Mouse (Mus musculus) gastrocnemius, postnatal 25 days (tissue): ENCODE data around the gene Syne4. TPM values are rescaled to one million over a fixed set of nuclear protein-coding genes. Genes with fewer than 3 reads are reported as not detected.
A peak's percentile ranks its signal among the peaks of the same experiment; 100 is the strongest.

Source experiments
- DNase-seq: peaks from one replicate; pipeline ENCODE4 v3.0.0; 2022
- total RNA-seq, 2 experiments: library from RNA; stranded (reverse); gene quantifications; 1 replicate in 1 of 2; 2 replicates in 1 of 2; pipeline ENCODE4 v1.2.3; 2021

Syne4 gene
- total RNA-seq, 2 experiments from 2014 or later, result 1.2 to 1.4 TPM

DNA sequence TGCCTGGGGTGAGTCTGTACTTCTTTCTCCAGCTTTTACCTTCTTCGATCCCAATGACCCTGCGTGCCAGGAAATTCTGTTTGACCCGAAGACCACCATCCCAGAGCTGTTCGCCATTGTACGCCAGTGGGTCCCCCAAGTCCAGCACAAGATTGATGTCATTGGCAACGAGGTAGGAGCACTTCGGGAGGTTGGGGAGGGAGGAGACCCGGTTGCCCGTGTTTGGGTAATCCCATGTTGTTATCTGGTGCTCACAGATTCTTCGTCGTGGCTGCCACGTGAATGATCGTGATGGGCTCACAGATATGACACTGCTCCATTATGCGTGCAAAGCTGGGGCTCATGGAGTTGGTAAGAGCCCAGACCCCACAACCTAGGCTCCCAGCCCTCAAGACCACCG, 17.8 kb upstream of the Syne4 start:
- DNase-seq, result no peak

DNA sequence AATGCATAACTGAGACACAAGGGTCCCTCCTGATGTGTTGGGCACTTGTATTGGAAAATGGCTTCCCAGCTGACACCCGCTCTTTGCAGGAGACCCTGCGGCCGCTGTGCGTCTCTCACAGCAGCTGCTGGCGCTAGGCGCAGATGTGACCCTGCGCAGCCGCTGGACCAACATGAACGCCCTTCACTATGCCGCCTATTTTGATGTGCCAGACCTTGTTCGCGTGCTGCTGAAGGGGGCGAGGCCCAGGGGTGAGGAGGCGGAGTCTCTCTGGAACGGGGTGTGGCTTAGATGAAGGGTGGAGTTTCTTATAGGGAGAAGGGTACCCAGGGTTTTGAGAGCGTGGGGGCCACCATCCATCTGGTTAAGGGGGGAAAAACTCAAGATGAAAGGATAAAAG, 17.3 kb upstream of the Syne4 start:
- DNase-seq, result no peak

DNA sequence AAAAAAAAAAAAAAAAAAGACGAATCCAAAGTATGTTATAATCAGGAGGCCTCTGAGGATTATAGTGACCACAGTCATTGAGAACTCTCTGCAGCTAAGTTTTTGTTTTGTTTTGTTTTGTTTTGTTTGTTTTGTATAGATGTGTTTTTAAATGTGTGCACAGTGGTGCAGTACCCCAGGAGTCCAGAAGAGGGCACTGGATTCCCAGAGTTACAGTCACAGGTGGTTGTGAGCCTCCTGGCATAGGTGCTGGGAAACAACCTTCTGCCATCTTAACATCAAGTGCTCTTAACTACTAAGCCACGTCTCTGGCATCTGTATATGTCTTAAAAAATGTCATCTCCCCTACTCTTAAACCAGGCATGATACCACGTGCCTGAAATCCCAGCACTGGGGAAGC, 13.7 kb upstream of the Syne4 start:
- DNase-seq, result no peak

DNA sequence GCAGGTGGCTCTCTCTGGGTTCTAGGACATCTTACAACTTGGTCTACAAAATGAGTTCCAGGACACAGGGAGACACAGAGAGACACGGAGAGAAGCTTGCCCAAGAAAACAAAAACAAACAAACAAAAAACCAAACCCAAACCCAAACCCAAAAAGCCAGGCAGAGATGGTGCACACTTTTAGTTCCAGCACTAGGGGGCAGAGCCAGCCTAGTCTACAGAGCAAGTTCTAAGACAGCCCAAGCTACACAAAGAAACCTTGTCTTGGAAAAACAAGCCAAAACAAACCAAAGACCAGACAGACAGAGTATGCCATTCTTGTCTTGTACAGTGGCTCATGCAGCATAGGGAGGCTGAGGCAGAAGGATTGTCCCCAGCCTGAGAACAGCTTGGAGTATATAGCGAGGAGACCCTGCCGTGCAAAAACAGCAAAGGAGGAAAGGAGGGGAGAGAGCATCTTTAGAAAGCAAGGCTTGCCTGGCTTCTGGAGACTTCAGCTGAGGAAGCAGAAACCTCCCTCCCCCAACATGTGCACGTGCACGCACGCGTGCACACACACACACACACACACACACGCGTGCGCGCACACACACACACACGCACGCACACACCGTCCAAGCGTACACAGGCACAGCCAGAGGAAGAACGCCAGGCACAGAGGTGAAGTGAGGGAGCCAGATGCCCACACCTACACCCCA, 8.4 kb upstream of the Syne4 start:
- DNase-seq, result no peak

DNA sequence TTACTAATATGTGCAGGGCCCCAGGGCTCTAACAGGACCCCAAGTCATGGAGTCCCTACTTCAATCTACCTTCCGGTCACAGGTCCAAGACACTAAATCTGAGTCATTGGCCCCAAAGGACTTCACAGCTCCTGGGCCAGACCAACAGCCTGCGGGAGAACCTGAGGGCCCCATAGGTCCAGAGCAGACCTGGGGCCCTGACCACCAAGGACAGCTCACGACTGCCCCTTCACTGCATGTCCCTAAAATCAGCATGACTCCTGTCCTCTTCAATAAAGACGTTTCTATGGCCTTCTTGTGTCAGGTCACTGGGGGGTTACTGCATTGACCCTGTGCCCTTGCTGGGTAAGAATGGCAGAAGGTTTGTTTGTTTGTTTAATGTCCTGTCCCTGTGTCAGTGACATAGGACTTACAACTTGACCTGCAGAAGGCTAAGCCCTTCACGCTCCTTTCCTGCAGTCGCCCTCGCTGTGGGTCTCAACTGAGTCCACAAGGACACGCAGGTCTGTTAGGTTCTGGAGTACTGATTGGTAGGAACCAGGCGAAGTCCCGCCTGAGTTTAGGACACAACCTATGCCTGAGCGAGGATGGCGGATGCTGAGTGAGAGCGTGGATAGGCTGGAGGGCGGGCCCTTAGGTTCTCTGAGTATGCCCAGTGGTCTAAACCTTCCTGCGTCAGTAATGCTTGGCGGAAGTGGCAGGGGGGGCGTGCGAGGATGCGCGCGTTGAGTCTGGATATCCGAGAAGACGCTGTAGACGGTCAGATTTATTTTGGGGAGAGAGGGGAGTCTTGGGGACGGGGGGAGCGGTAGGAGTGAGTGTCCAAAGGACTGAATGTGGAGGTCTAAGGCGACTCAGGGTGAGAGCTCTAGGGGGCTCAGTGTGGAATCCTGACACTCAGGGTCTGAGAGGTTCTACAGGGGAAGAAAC, 6.3 kb upstream of the Syne4 start, which contains the start of gene Alkbh6:
Gene Alkbh6 (plus strand): TSS at position 642 of the 930 bp plus-strand sequence.
- peak; percentile 95 for DNase-seq

DNA sequence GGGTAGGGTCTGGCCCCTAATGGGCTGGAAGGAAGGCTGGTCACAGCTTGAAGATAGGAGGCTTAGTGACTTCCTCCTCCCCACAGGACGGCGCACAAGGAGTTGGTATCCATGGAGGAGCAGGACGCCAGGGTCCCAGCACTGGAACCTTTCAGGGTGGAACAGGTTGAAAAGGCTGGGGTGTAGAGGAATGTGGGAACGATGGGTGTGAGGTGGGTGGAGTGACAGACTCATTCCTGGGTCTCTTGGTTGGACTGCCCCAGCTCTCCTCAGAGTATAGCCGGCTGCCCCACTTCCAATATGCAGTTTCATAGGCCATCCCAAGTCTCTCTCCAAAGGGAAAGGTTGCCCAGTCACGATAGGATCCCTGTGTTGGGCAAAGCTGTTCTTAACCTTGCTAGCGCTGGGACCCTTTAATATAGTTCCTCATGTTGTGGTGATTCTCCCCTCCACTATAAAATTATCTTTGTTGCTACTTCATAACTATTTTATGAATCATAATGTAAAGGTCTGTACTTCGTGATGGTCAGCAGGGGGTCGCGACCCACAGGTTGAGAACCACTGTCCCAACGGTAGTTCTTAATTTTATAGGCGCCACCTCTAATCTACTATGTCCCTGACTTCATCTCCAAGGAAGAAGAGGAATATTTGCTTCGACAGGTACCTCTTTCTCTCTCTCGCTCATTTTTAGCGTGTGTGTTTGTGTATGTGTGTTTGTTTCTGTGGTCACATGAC, 5.0 kb upstream of the Syne4 start:
- no peak for DNase-seq

DNA sequence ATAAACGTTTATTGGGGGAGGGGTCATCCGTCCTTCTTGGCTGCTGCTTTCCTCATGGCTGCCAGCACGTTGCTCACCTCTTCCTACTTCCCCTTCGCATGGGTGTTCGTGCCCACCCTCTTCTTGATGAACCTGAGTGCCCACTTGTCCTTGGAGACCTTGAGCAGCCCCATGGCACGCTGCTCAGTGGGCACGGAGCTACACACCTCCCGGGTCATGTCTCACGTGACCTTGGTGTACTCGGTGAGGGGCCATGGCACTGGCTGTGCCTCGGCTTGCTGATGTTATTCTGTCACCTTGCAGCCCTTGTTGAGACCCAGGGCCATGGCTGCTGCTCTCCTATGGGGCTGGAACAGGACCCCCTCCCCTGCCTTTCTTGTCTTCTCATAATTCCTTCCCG, 4.5 kb upstream of the Syne4 start:
- no peak for DNase-seq

DNA sequence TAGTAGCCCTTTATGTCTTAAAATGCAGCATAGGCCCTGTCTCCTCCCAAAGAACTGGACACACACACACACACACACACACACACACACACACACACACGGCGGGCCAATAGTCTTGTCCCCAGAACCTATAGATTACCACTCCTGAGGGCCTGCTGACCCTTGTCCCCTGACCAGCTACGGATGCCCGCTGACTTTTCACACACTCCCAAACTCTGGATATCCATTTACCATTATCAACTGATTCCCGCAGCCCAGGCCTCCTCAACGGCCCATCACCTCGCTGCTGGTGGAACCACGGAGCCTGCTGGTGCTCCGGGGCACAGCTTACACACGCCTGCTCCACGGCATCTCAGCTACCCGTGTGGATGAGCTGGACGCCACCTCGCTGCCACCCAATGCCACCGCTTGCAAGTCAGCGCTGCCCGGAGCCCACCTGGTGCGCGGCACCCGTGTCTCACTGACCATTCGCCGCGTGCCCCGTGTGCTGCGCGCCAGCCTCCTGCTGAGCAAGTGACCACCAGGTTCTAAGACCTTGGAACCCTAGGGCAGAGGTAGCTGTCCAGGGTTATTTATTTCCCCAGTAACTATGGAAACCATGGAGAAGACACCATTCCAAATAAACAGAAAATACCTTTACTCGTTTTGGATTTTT, 814 bp upstream of the Syne4 start:
- no peak for DNase-seq

DNA sequence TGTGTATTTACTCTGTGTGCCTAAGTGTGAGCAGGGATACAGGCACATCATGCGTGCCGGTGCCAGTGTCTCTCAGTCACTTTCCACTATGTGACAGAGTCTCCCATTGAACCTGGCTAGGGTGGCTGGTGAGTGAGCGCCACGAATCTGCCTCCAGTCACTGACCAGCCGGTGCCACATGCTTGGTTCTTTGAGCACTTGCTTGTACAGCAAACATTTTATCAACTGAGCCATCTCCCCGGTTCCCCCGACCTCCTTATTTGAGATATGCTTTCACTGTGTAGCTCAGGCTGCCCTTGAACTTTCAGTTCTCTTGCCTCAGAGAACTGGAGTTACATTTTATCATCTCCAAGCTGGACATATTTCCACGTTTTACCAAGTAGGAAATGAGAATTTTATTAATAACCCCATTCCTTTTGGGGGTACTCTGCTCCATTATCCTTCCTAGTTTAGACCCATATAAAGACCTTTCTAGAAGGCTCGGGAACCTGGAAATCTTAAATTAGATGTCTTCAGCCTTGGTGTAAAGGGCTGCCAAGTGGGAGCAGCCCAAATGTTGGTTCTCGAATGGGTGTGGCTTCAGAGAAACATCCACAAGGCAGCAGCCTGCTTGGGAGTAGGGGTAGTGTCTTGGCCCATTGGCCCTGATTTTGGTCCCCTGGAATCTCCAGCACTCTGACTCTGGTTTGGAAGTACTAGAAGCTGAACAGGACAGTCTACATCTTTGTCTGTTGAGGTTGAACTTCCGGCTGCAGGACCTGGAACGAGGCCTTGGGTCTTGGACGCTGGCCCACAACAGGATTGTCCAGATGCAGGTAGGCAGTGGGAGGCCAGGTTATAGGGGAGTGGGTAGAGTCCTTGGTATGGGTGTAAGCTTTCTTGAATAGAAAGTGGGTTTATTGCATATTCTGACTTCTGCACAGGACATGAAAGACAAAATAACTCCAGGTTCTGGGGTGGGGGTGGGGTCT, 1.2 kb downstream of the Syne4 start:
- no peak for DNase-seq

DNA sequence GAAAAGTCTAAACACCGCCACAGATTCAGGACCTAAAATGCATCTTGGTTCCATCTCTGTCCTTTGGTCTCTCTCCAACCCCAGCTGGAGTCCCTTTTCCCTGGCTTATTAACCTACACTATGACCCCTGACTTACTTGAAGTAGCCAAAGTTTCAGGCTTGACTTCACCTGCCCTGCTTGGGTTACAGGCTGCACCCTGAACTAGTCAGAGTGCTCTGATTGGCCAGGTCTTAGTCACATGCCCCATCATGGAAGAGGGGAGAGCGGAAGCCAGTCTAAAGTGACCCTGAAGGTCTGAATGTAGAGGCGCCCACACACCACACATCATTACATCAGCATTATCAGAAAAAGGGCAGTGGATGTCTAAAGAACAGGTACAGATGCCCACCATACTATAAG, 3.5 kb downstream of the Syne4 start:
- DNase-seq, result no peak

DNA sequence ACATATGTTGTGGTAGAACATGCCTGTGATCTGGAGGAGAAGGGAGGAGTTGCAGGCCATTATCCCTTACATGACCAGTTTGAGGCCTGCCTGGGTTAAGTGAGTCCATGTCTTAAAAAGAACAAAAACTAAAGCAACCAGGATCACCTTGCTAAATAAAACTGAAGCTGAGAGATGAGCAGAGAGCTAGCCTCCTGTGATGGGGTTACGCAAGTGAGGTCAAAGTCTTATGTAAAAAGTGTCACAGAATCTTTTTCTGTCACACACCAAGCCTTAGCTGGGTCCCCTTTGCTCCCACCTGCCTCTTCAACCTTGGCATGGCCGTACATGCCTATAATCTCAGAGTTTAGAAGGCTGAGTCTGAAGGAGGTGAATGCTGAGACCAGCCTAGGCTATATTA, 6.3 kb downstream of the Syne4 start:
- DNase-seq, result no peak

DNA sequence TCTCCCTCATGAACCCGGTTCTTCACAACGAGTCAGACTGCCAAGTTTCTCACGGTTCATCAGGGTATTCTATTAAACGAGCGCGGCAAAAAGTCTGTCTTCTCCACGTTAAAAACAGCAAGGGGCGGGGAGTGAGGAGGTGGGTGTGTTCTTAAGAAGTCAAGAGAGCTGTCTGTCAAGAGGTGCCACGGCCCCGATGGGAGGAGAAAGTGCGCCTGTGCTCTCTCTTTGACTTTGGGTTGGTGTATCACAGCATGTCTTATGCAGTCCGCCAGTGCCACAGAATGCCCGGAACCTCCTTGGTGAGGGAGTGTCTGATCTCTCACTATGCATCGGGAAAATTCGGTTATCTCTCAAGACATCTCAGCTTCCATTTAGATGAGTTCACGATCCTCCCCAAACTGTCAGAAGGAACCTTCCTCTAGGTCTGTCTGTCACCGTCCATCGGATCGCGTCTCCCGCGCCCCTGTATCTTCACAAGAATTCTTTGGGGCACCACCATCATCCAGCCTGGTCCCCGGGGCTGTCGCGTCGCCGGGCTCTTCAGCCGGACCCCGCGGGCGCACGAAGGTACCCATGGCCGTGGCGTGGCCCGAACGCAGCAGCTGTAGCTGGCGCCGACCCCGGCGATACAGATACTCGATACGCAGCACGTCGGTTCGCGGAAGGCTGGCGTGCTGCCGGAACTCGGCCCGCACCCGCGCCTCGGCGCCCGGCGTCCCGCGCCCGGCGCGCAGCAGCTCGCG, 7.1 kb downstream of the Syne4 start, which contains the start of gene E130208F15Rik:
Gene E130208F15Rik (plus strand): TSS at position 202 of the 746 bp plus-strand sequence.
- peak; percentile 57 for DNase-seq

DNA sequence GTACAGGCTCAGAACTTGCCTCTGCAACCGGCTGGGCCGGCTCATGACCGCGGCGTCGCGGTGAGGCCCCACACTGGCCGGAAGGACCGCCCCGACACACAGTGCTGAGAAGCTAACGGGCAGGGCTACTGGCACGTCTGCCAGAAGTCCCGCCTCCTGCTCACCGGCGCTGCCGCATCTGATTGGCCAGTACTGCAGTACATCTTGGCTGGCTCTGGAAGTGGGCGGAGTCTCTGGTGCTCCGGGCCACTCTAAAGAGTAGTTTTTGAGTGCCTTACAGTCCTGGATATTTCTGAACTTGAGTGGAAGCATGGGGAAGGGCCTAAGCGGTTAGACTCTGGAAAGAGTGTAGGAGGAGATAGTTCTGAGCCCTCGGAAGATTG, 7.7 kb downstream of the Syne4 start:
- peak; percentile 98 for DNase-seq

DNA sequence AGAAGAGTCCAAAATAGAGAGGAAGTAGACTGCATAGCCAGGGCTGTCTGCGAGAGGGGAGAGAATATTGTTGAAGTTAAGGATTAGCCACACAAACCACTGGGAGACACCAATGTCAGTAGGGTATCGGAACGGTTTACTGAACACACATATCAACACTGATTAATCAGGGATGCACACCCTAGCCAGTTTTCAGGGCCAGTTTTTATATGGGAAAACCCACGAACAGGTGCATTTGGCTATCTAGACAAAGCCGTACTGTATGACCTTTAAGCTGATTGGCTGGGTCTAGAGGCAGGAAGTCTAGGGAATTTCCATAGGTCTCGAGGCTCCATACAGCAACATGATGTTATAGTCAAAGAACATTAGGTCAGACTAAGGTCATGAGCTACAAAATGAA, 8.3 kb downstream of the Syne4 start:
- DNase-seq, result no peak

DNA sequence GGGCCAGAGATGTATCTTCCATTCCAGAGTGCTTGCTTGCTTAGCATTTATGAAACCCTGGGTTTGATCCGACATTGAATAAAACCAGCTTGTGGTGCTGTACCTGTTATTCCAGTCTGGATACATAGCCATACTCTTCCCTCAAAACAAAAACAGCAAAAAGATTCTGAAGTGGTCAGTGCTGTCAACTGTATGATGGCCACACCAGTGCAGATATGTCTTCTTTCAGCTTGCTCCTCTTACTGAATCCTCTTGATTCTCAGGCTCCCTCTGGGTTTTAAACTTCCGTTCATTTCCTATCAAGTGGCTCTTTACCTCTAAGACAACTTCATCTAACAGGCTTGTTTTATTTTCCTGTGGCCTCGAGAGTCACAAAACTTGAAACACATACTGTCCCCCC, 9.2 kb downstream of the Syne4 start, which contains the start of gene Sdhaf1:
Gene Sdhaf1 (minus strand): TSS at position 101 of the 400 bp plus-strand sequence.
- DNase-seq, result no peak

DNA sequence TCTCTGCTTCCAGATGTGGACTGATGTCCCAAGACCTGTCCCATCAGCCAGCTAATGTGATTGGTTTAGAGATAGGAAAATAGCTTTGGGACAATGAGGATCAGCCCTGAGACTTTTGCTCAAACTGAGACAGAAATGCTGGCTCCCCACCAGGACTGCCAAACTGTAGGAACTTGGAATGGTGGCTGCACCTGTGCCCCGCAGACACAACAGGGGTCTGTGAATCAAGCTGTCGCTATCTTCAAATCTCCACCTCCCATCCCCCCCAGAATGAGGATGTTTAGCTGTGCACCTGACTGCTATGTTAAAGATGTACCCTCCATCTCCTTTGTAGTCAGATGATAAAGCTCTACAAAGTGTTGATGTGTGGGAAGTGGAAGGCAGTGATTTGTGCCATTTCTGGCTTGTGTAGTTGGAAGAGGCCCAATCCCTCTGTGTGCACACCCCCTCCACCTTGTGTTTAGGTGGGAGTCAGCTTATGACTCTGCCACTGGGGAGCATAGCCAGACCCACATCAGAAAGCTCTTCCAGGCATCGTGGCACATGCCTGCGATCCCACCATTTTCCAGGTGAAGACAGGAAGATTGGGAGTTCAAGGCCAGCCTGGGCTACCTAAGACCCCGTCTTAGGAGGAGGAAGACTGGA, 9.8 kb downstream of the Syne4 start:
- no peak for DNase-seq

DNA sequence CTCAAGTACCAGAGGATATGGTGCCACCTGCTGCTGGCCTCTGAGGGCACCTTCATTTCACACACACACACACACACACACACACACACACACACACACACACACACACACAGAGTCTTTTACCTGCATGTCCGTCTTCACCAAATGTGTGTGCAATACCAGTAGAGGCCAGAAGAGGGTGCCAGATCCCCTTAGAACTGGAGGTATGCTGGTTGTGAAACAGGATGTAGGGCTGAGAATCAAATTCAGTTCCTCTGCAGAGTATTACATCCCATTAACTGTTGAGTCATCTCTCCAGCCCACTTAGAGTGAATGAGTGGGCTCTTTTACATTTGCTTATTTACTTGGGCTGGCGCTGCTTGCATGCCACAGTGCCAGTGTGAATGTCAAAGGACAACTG, 10.8 kb downstream of the Syne4 start:
- DNase-seq, result no peak

DNA sequence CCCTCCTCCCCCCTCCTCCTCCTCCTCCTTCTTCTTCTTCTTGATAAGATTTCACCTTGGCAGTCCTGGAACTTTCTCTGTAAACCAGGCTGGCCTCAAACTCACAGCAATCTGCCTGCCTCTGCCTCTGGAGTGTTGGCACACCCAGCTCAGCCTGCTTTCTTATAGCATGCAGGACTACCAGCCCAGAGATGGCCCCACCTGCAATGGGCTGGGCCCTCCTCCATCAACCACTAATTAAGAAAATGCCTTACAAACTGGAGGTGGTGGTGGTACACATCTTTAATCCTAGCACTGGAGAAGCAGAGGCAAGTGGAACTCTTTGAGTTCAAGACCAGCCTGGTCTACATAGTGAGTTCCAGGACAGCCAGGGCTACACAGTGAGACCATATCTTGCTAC, 11.8 kb downstream of the Syne4 start:
- no peak for DNase-seq

DNA sequence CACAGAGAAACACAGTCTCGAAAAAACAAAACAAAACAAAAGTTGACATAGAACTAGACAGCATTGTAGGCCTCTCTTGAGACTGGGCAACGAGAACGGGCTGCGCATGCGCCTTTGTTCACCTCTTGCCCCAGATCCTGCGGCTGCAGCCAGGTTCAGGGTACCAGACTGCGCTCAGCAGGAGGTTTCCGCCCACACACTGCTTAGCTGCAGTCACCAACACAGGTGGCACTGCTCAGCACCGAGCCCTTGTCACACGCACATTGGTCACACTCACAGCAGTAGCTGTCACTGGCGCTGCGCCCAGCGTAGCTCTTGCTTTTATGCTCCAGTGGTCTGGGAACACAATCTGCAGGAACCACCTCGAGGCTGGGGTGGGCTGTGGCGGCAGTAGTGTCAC, 12.5 kb downstream of the Syne4 start:
- no peak for DNase-seq

DNA sequence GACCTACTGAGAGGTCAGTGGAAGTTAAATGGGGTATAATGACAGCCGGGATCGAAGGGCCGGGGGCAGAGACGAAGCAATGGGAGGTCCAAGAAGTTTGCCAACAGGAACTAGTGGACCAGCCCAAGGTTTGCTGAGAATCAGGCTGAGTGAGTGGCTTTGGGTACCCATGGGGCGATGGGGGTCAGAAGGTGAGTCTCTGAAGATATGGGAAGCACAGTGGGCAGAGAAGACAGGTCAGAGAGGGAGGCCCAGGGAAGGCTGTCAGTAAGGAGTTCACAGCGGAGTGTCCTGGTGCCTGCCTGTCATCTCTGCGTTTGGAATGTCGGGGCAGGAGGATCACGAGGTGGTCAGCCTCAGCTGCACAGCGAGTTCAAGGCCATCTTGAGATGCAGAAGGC, 13.8 kb downstream of the Syne4 start:
- DNase-seq, result no peak
